Mouse (Mus musculus) central nervous system, embryonic 18 days (tissue): Measurements from ENCODE around the gene Pou5f1. TPM values are rescaled to one million over a fixed set of nuclear protein-coding genes. Genes with fewer than 3 reads are reported as not detected.

Experiments used
- polyA plus RNA-seq: library from polyadenylated mRNA; depleted of rRNA; stranded (reverse); fragments of >200 nt; gene quantifications from 2 replicates; pipeline ENCODE4 v1.2.3, GENCODE M21; 2012; rRNA removed

Pou5f1 gene
- polyA plus RNA-seq, result 0.12 TPM in 1 of 2 replicates, not detected in the other

GRCm38 (mm10) chr17:35505776-35506175, at the start of gene Pou5f1:
Gene Pou5f1 (plus strand): TSS chr17:35506018.

GRCm38 (mm10) chr17:35469842-35470751, 35.7 kb upstream of the Pou5f1 start, which contains the start of gene H2-Q10:
Gene H2-Q10 (plus strand): TSS chr17:35470089.

DNA sequence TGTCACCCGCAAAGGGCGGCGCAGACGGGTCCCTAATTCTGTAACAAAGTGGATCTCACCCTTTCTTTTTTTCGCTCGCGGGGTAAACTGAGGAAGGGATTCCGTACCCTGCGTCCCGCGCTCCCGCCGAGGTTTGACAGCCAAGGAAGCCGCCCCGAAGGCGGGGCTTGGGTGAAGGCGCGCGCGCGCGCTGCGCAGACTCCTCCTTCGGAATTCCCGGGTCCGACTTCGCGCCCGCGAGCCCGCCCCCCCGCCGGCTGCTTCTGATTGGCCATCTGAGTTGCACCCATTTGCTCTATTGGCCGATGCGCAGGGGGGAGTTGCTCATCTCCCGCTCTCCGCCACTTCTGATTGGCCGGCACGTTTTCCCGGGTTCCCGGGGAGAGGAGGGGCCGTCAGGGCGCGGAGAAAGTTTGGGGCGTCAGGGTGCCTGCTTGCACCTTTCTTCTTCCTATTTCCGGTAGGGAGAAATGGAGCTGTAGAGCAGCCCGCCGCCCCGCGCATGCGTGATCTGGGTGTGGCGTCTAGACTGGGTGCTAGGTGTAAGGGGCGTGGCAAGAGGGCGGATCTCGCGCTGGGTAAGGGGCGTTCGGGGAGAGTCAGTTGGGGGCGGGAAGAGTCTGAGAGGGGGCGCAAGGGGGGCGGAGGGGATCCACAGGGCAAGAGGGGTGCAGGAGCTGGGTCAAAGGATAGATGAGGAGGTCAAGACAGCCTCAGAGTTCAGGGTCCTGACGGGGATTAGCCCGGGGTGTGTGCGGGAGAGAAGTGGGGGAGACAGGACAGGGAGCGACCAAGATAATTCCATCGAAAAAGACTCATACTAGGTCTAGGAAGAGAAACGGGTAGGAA, 11.1 kb downstream of the Pou5f1 start, which contains the start of the genes Tcf19 and Cchcr1:
Gene Tcf19 (minus strand): TSS at position 173 of the 849 bp plus-strand sequence.
Gene Cchcr1 (plus strand): TSS at position 449 of the 849 bp plus-strand sequence.

DNA sequence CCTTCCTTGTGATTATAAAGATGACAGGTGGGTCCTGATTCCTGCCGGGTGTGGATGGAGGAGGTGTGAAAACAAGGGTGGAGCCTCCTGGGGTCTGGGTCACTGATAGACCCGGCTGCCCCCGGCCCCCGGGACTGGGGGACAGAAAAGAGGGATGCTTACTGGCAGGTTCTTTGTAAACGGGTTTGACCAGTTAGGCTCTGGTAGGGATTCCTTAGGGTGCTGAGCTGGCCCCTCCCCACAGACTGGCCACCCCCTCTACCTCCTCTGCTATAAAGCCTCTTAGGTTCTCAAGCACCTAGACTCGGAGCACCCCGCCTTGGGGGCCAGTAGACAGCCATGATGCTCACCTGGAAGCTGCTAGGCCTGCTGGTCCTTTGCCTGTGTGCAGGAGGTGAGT, 27.1 kb downstream of the Pou5f1 start, which contains the start of gene Psors1c2:
Gene Psors1c2 (plus strand): TSS at position 301 of the 400 bp plus-strand sequence.

DNA sequence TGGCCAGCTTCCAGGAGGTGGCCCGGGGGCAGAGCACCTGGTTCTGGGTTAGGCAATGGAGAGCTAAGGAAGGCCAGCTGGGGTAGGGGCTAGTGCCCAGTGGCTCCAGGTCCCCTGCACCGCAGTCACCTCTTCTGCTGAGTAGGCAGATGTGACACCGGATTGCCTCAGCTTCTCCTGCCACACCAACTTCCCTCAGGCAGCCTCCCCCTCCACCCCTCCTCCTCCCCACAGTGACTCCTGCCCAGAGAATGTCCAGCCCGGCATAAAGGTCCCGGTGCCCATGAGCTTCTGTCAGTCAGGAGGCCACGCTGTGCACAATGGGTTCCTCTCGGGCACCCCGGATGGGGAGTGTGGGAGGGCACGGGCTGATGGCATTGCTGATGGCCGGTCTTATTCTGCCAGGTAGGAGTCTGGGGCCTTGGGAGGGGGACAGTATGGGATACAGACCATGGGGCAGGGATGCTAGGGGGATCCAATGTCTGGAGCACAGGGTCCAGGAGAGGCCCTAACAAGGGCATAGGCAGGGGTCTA, 46.1 kb downstream of the Pou5f1 start, which contains the start of gene Cdsn:
Gene Cdsn (plus strand): TSS at position 248 of the 534 bp plus-strand sequence.

Other genes with a start within 250 kb of the Pou5f1 start
- 60.4 and 60.8 TPM in 2 replicates for gene H2-D1, start 243.3 kb upstream of the Pou5f1 start, polyA plus RNA-seq
- 0.27 and 0.48 TPM in 2 replicates for gene H2-Q1, start 185.6 kb upstream of the Pou5f1 start, polyA plus RNA-seq
- gene H2-Q2, start 163.8 kb upstream of the Pou5f1 start, polyA plus RNA-seq, result 7.8 and 8.7 TPM in 2 replicates
- gene H2-Q4, start 126.4 kb upstream of the Pou5f1 start, polyA plus RNA-seq, result 3.3 and 3.5 TPM in 2 replicates
- gene H2-Q6, start 81.2 kb upstream of the Pou5f1 start, polyA plus RNA-seq, result 1.0 and 1.2 TPM in 2 replicates
- 3.6 and 4.1 TPM in 2 replicates for gene H2-Q7, start 66.9 kb upstream of the Pou5f1 start, polyA plus RNA-seq
- gene H2-Q10, start 35.9 kb upstream of the Pou5f1 start, polyA plus RNA-seq, result 0.47 and 0.52 TPM in 2 replicates
- gene Tcf19, start 10.8 kb downstream of the Pou5f1 start, polyA plus RNA-seq, result 11.8 and 14.8 TPM in 2 replicates
- gene Cchcr1, start 11.1 kb downstream of the Pou5f1 start, polyA plus RNA-seq, result 9.8 and 10.1 TPM in 2 replicates
- gene Psors1c2, start 27.2 kb downstream of the Pou5f1 start, polyA plus RNA-seq, result 0.32 and 0.75 TPM in 2 replicates
- gene Cdsn, start 46.1 kb downstream of the Pou5f1 start, polyA plus RNA-seq, result 0.07 and 1.2 TPM in 2 replicates
- 0.05 and 0.09 TPM in 2 replicates for gene 2300002M23Rik, start 61.4 kb downstream of the Pou5f1 start, polyA plus RNA-seq
- gene Sfta2, start 95.5 kb downstream of the Pou5f1 start, polyA plus RNA-seq, result not detected in 2 replicates
- gene Gm9573, start 120.6 kb downstream of the Pou5f1 start, polyA plus RNA-seq, result 0.10 TPM in 1 of 2 replicates, not detected in the other
- gene Mucl3, start 137.7 kb downstream of the Pou5f1 start, polyA plus RNA-seq, result 0.04 TPM in 1 of 2 replicates, not detected in the other
- 37.5 and 41.5 TPM in 2 replicates for gene Vars2, start 161.6 kb downstream of the Pou5f1 start, polyA plus RNA-seq
- gene Gtf2h4, start 167.7 kb downstream of the Pou5f1 start, polyA plus RNA-seq, result 28.6 and 29.1 TPM in 2 replicates
- 45.4 and 45.8 TPM in 2 replicates for gene Ddr1, start 198.6 kb downstream of the Pou5f1 start, polyA plus RNA-seq